Mouse (Mus musculus): Measurements from ENCODE around the gene Copg2.

GRCm38 (mm10) chr6:30700182-30700581, 196.4 kb downstream of the Copg2 start:
- TF ChIP-seq CTCF (IDR thresholded peaks at IDR 0.05; ENCODE audit: borderline replicate concordance, control insufficient read depth, extremely low read depth, insufficient read depth, low read length, poor library complexity) (no peak), POLR2A (IDR thresholded peaks at IDR 0.05; ENCODE audit: control insufficient read depth, extremely low read depth, insufficient read depth, low read length, poor library complexity) (no peak)
